Mouse (Mus musculus) brown adipose tissue, adult 24 weeks (tissue): ENCODE results near the gene 1700012A03Rik. TPM values are rescaled to one million over a fixed set of nuclear protein-coding genes. Genes with fewer than 3 reads are reported as not detected.

Experiments
- H3K27ac ChIP-seq: fragments of 200-500 bp; replicated peaks from 2 replicates; pipeline ENCODE4 v1.5.1; 2012; ENCODE audit warnings: low read depth, mild to moderate bottlenecking, low read length
- H3K4me1 ChIP-seq: fragments of 200-500 bp; 2 replicates; pipeline ENCODE4 v1.6.1; 2012; ENCODE audit warnings: low read length, mixed read lengths; ENCODE audit not compliant: control insufficient read depth, insufficient read depth, insufficient read length
- H3K4me3 ChIP-seq: fragments of 200-500 bp; 2 replicates; pipeline ENCODE4 v1.5.1; 2012; ENCODE audit warnings: low read depth, mild to moderate bottlenecking, low read length, moderate library complexity; ENCODE audit not compliant: insufficient read depth
- polyA plus RNA-seq: library from polyadenylated mRNA; stranded (reverse); fragments of >200 nt; gene quantifications from 2 replicates; pipeline ENCODE4 v1.2.4, GENCODE M21; 2012; ENCODE audit not compliant: missing spikeins, insufficient read depth, insufficient read length

1700012A03Rik gene
- polyA plus RNA-seq, 1 experiment, result not detected

- Histone ChIP-seq H3K4me1 (no peaks in the 10 kb centered on the region), H3K4me3 (no peak overlapping the region), H3K27ac (no peak overlapping the region)
Observed at GRCm38 (mm10) chr6:32052135-32052915, 2.3 kb downstream of the 1700012A03Rik start.

DNA sequence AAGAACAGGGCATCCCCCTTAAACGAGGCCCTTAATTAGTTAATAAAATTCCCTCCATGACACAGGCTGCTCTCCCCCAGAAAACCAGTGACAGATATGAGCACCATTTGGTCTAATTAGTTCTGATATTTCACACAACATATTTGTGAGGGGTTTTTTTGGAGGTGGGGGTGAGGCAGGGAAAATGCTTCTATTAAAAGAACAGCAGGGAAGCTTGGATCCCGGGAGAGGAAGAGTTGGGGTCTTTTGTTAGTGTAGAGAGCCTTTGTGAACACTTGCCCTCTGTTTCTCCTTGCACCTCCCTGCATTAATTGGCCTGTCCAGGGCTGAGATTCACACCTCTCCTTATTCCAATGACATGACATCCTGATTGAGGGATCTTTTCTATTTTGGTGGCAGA, 6.5 kb downstream of the 1700012A03Rik start:
- H3K4me3 ChIP-seq, result no peak overlapping the region
- no peak overlapping the region for H3K27ac ChIP-seq
- H3K4me1 ChIP-seq, result no peaks in the 10 kb centered on the region

DNA sequence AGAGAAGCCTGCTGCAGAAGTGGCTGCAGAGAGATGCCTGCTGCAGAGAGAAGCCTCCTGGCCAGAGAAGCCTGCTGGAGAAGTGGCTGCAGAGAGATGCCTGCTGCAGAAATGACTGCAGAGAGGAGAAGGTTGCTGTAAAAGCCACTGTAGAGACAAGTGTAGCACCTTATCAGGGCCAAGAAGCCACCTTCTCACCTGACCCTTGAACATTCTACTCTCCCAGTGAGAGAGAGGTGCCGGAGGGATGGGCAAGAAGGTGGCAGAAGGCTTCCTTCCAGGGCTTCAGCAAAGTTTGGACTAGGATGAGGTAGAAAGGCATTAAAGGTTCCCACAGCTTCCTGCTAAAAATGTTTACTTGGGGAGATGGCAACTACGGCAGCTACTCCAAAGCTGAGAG, 8.5 kb downstream of the 1700012A03Rik start:
- no peaks in the 10 kb centered on the region for H3K4me1 ChIP-seq
- no peak overlapping the region for H3K4me3 ChIP-seq
- H3K27ac ChIP-seq, result no peak overlapping the region

DNA sequence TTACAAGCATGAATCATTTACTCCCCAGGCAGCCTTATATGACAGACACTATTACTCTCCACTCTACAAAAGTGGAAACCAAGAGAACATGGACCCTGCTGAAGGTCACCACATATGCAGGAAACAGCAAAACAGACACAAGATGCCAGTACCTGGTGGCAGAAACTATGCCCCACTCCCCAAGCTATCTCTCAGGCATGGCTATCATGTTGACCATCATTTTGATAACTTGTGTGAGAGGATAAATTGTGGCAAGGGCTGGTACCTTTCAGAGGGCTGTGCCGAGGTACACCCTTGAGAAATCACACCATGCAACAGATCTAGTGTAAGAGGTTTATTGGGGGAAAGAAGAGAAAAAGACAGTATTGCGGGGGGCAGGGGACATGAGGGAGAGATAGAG, 10.6 kb downstream of the 1700012A03Rik start:
- Histone ChIP-seq H3K4me1 (no peaks in the 10 kb centered on the region), H3K27ac (no peak overlapping the region), H3K4me3 (no peak overlapping the region)

GRCm38 (mm10) chr6:32061266-32061665, 11.2 kb downstream of the 1700012A03Rik start:
- H3K4me1 ChIP-seq, result no peaks in the 10 kb centered on the region
- no peak overlapping the region for H3K4me3 ChIP-seq
- no peak overlapping the region for H3K27ac ChIP-seq

GRCm38 (mm10) chr6:32065789-32066510, 15.9 kb downstream of the 1700012A03Rik start:
- no peak overlapping the region for H3K27ac ChIP-seq
- H3K4me1 ChIP-seq, result no peaks in the 10 kb centered on the region
- no peak overlapping the region for H3K4me3 ChIP-seq

- no peak overlapping the region for H3K27ac ChIP-seq
- H3K4me3 ChIP-seq, result no peak overlapping the region
- no peaks in the 10 kb centered on the region for H3K4me1 ChIP-seq
Observed at GRCm38 (mm10) chr6:32072161-32072560, 22.1 kb downstream of the 1700012A03Rik start.

DNA sequence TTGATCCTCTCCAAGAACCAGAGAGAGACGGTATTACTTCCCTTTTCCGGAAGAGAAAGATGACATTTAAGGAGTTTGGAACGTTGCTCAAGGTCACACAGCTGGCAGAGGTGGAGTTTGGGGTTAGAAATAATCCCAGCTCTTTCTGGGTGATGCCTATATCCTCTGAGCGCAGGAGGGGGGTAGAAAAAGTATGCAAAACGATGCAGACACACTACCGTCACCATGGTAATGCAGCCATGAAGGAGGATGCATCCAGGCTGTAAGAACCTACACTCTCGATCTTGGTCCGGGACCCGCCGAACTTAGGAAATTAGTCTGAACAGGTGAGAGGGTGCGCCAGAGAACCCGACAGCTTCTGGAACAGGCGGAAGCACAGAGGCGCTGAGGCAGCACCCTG, 43.3 kb downstream of the 1700012A03Rik start:
- Histone ChIP-seq H3K4me1 (no peaks in the 10 kb centered on the region), H3K4me3 (no peak overlapping the region), H3K27ac (no peak overlapping the region)

GRCm38 (mm10) chr6:32105547-32106275, 55.7 kb downstream of the 1700012A03Rik start:
- Histone ChIP-seq H3K27ac (no peak overlapping the region), H3K4me1 (no peaks in the 10 kb centered on the region), H3K4me3 (no peak overlapping the region)
